Mouse (Mus musculus): ENCODE data around the gene Etfb.
A peak's percentile ranks its signal among the peaks of the same experiment; 100 is the strongest.

Etfb gene

GRCm38 (mm10) chr7:43449811-43450210 is 5.9 kb downstream of the Etfb start:
- DNase-seq (ENCODE audit: low spot score) = no peak

GRCm38 (mm10) chr7:43451726-43452125 is 7.8 kb downstream of the Etfb start:
- DNase-seq (ENCODE audit: low spot score) = no peak

DNA sequence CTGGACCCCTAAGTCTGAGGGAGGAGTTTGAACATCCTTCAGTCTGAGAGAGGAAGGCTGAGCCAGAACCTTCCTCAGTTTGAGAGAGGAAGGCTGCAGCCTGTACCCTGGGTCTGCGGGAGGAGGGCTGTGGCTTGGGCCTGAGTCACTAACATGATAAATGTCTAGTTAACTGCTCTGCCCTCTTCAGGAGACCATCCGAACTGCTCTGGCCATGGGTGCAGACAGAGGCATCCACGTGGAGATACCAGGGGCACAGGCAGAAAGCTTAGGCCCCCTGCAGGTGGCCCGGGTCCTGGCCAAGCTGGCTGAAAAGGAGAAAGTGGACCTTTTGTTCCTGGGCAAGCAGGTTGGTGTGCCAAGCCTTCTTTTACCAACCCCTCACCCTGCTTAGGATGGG is 8.7 kb downstream of the Etfb start:
- no peak for DNase-seq (ENCODE audit: low spot score)

- no peak for DNase-seq (ENCODE audit: low spot score)
Observed at GRCm38 (mm10) chr7:43453599-43454355, 9.9 kb downstream of the Etfb start.

DNA sequence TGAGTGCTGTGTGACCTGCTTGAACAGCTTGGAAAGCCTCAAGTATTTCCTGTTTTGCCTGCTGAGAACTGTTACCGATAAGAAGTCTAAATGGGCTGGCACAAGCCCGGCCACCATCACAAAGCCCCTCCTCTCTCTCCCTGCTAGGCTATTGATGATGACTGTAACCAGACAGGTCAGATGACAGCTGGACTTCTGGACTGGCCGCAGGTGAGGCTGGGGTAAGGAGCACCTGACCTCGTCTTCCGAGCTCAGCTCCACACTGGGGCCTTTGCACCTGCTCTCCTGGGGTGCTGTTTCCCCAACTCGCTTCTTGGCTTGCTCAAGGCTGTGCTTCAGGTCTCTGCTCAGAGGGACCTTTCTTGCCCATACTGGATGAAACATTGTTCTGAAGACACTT is 10.5 kb downstream of the Etfb start:
- no peak for DNase-seq (ENCODE audit: low spot score)

DNA sequence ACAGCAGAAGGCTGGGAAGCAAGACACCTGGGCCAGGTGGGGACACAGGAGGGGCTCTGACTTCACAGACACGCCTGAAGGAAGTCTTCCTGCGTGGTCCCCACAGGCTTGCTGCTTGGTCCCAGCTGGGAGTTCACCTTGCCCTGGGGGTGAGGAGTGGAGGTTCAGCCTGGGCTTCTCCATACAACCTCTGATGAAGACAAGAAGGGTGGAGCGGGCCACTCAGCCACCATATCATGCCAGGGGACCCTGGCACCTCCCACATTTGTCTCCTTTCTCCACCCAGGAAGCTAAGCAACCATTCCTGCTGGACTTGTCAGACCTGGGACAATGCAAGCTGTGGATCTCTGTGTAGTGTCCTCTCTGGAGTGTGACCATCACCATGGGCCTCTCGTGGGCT is 19.0 kb downstream of the Etfb start, which contains the start of gene Vsig10l:
Gene Vsig10l (plus strand): TSS at position 301 of the 400 bp plus-strand sequence.
- no peak for DNase-seq (ENCODE audit: low spot score)

DNA sequence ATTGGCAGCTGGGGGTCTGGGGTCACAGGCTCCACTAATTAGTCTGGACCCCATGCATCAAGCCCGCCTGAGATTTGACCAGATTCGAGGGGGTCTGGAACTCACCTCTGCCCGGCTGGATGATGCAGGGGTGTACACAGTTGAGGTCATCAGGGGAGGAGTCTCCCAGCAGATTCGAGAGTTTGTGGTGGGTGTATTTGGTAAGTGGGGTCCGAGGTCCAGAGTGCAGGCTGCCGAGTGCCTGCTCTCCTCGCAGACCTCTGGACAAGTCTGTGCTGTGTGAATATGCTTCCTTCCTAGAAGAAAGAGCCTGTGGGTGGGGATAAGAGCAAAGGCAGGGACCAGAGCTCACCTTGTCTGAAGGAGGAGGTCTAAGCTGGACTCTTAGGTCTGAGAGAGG is 20.1 kb downstream of the Etfb start:
- no peak for DNase-seq (ENCODE audit: low spot score)

DNA sequence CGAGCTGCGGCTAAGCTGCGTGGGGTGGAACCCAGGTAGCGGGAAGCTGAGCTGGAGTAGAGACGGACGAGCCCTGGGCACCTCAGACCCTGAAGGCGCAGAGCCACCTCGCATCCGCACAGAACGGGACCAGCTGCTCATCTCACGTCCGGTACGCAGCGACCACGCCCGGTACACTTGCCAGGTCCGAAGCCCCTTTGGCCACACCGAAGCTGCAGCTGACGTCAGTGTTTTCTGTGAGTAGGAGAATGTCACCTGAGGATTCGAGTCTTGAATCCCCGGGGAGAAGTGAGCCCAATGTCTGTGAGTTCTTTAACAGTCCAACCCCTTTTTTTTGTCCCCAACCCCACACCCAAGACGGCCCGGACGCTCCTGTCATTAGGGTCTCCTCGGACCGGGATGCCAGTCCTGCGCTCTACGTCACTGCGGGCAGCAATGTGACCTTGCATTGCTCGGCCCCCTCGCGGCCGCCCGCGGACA is 21.0 kb downstream of the Etfb start:
- peak; percentile 62 for DNase-seq (ENCODE audit: low spot score)

DNA sequence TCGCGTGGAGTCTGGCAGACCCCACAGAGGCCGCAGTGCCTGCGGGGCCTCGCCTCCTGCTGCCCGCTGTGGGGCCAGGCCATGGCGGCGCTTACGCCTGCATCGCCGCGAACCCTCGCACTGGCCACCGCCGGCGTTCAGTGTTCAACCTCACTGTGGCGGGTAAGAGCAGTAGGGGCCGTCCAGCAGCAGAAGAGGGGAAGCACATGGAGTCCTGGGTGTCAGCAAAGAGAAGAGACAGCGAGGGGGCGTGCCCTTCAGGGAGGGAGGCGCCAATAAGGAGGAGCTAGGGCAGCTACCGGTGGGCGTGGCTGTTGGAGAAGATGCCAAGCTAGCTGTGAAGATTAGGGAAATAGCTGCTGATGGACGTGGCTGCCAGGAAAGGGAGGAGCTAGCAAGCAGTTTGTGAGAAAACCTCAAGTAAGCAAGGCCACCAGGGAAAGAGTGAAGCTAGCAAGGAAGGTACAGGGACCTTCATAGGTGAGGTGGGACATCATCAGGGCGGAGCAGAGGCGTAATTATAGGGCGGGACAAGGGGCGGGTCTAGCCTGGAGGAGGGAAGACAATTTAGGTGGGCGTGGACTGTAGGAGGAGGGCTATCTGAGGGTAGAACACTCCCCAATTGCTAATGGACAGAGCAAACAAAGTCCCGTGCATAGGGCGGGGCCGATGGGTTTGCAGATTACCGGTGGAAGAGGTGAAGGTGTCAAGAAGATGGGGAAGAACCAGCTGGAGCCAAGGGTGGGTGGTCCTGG is 21.6 kb downstream of the Etfb start:
- DNase-seq (ENCODE audit: low spot score) = peak; percentile 90

- DNase-seq (ENCODE audit: low spot score) = peak; percentile 85
Observed at GRCm38 (mm10) chr7:43466099-43466694, 22.3 kb downstream of the Etfb start.

DNA sequence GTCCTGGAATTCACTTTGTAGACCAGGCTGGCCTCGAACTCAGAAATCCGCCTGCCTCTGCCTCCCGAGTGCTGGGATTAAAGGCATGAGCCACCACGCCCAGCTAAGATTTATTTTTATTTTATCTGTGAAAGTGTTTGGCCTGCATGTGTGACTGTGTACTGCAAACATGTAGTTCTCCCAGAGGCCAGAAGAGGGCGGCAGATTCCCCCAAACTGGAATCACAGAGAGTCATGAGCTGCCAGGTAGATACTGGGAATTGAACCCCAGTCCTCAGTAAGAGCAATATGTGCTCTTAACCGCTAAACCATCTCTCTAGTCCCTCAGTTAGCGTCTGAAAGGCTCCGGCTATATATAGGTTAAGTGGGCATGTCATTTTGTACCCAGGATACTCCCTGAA is 26.5 kb downstream of the Etfb start:
- DNase-seq (ENCODE audit: low spot score) = peak; percentile 67

- peak; percentile 20 for DNase-seq (ENCODE audit: low spot score)
Observed at GRCm38 (mm10) chr7:43475706-43476105, 31.8 kb downstream of the Etfb start.

GRCm38 (mm10) chr7:43476376-43476775 is 32.5 kb downstream of the Etfb start:
- DNase-seq (ENCODE audit: low spot score) = peak; percentile 29

DNA sequence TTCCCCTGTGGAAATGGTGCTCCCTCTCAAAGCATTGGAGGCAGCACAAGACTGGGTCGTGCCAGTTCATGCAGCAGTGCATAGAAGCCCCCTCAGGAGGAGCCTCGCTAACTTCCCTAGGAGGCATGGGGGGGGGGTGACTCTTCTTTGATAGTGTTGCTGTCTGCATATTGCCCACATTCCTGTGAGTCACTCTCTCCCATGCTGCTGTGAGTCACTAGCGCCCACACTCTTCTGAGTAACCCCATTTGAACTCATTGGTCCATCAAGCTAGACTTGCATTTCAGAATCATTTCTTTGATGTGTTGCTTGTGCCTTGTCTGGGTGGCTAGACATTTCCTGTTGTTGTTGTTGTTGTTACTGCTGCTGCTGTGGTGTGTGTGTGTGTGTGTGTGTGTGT is 37.3 kb downstream of the Etfb start:
- no peak for DNase-seq (ENCODE audit: low spot score)

- DNase-seq (ENCODE audit: low spot score) = no peak
Observed at GRCm38 (mm10) chr7:43482090-43482716, 38.3 kb downstream of the Etfb start.

DNA sequence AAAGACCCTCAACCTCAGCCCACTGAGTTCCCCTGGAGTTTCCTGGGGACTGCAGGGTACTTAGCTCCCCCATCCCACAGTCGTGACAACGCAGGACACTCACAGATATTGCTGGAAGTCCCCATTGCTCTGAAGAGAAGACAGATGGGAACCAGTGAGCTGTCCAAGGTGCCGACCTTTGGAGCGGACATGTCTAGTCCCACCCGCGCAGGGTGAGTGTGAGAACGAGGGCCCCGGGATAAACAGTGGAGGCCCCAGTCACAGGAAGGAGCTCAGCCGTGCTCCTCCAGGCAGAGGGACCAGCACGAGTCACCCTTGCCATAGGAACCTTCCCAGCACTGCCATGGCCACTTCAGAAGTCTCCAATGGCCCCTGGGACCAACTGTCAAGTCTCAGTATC is 39.4 kb downstream of the Etfb start:
- DNase-seq (ENCODE audit: low spot score) = peak; percentile 60

DNA sequence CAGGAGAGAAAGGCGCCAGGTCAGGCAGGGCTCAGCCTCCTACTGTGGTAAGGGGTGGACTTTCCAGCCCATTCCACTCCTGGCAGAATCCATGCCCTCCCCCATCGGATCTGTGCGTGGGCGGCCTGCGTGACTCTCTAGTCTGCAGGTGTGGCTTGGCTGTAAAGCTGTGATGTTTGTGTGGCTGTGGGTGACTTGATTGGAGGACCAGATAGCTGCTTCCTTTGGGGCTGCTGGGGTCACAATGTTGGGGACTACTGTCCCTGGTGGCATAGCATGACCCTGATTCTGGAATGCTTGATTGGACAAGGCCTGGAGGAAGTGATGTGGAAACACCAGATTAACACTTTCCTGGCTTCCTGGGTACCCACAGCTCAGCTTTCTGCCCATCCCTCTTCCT is 44.8 kb downstream of the Etfb start:
- no peak for DNase-seq (ENCODE audit: low spot score)

GRCm38 (mm10) chr7:43489631-43490125 is 45.8 kb downstream of the Etfb start, which contains the start of gene Iglon5:
Iglon5 (minus strand) TSS chr7:43490075.
- peak; percentile 19 for DNase-seq (ENCODE audit: low spot score)

DNA sequence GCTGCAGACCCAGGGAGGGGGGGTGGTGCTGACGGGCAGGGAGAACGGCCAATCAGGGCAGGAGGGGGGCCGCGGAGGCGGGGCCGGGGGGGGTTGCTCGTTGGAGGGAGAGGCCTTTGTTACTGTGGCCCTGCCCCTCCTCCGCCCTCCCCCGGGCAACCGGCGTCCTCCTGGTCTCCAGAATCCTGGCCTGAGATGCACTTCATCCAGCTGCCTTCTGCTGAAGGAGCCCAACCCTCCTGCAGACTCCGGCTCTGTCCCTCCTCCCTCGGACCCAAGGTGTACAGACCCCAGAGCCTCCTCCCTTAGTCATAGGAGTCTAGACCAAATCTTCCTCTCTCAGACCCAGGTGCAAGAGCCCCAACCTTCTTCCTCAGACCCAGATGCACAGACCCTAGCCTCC is 46.3 kb downstream of the Etfb start:
- peak; percentile 72 for DNase-seq (ENCODE audit: low spot score)

DNA sequence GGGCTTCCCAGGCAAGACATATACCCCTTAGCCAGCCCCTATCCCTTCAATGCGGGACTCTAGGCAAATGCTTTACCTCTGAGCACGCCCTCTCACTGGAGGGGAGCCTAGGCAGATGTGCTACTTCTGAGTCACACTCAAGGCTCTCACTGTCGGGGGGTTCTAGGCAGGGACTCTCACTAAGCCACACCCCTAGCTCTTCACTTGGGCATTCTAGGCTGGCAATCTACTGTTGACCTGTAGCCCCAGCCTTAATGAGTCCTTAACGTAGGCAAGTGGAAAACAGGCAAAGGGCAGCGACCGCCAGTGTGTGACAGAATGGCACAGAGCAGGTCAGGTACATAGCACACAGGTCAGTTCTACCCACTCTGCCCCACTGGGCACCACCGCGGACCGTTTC is 47.0 kb downstream of the Etfb start:
- DNase-seq (ENCODE audit: low spot score) = no peak

- peak; percentile 72 for DNase-seq (ENCODE audit: low spot score)
Observed at GRCm38 (mm10) chr7:43495343-43496021, 51.6 kb downstream of the Etfb start.
